21 mouse cellular contexts compared by ENCODE assay signal in the genomic region with DNA sequence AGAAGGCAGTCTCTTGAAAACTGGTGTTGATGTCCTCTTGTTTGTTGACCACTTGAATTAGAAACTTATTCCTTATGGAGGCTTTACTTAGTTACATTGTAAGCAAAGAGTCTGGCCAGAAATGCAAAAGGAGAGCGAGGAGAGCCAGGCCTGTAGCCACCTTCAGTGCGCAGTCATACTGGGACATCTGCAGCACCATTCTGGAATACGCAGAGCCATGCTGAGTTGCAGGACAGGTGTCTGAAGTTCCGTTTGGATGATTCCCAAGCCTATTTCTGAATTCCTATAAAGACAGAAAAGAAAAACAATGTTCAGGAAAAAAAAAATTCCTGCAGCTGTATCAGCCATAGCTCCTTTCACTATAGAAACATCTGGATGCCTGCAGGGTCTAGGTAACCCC.
A peak's percentile ranks its signal among the peaks of the same experiment; 100 is the strongest.
DNase-seq lines count a peak whose midpoint lies in the region; ATAC-seq lines count a peak whose summit lies in the region.
"Had no signal": no experiment of that assay in that cellular context is flagged by ENCODE, and none has a peak within 500 bp of the region (broad histone marks: within the 10 kb centered on the region; RNA-seq: fewer than 3 reads in every experiment).

No protein-coding gene starts in this region.

- ATAC-seq in frontal cortex, adult (ENCODE audit: low TSS enrichment), result peak; percentile 50; the same call in 1 of the 2 replicates
- ATAC-seq: CD4-positive, CD25-positive, alpha-beta regulatory T cell, adult 4 months; forebrain, embryonic 14.5 days; forebrain, postnatal 0 days; hindbrain, postnatal 0 days; inflammation-experienced regulatory T-cells, adult 6 months; intestine, embryonic 16.5 days had no signal

- peak; percentile 39 for DNase-seq in cerebellum, adult 11-12 months
- DNase-seq in cerebellum, postnatal 10 days, result no peak
- DNase-seq in frontal cortex, postnatal 25 days (ENCODE audit: low spot score in 2 of 2), result no peak
- DNase-seq in cerebellum, adult 9-10 months, result peak; percentile 56
- no peak for DNase-seq in kidney, postnatal 36 days
- DNase-seq: adrenal gland, adult 2 months; adrenal gland, postnatal 14 days; forebrain, postnatal 0 days; gastrocnemius, postnatal 10 days; gastrocnemius, postnatal 36 days; heart, adult 2 months; heart, postnatal 14 days; heart, postnatal 4 days; kidney, adult 18-20 months; kidney, adult 9 months had no signal

Comparison
In these comparisons a context has a peak if more than half of its experiments do, and no peak if none do; other contexts are left out.
1. DNase-seq: peak in cerebellum, adult 11-12 months (single experiment) and cerebellum, adult 9-10 months (single experiment); none in cerebellum, postnatal 10 days (0 of 2), frontal cortex, postnatal 25 days (0 of 2) and kidney, postnatal 36 days (0 of 2).